Mouse (Mus musculus): ENCODE measurements around the gene Pygo1.

Pygo1 gene

DNA sequence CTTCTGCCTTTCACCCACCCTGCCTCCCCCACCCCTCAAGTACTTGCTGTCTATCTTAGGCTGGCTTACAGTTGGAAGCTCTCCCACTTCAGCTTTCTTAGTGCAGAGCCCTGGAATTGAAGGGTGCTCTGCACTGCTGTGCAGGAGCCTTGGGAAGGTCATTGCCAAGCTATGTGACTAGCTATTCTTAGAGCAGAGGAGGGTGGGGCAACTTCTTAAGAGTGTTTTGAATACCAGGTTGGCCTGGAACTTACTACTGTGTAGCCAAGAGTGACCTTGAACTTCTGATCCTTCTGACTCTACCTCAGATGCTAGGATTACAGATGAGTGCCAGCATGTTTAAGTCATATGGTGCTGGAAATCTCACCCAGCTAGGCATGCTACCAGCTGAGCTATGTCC, 70.7 kb downstream of the Pygo1 start:
- no peak for DNase-seq (ENCODE audit: low read depth)

DNA sequence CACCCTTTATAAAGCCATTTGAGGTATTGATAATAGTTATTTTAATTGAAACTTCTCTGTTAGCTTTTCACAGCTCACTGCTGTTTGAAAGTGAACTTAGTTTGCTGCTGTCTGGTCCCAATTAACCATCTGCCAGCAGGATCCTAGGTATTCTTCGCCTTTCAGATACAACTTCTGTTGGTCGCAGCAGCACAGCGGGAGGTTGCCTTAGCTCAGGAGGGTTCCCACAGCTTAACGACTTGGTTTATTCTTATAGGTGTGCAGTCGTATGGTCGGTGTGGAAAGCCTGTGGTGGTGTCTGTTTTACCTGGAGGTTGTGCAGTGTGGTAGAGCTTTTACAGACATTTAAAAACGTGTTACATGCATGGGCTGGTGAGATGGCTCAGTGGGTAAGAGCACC, 71.4 kb downstream of the Pygo1 start:
- DNase-seq (ENCODE audit: low read depth) = no peak

DNA sequence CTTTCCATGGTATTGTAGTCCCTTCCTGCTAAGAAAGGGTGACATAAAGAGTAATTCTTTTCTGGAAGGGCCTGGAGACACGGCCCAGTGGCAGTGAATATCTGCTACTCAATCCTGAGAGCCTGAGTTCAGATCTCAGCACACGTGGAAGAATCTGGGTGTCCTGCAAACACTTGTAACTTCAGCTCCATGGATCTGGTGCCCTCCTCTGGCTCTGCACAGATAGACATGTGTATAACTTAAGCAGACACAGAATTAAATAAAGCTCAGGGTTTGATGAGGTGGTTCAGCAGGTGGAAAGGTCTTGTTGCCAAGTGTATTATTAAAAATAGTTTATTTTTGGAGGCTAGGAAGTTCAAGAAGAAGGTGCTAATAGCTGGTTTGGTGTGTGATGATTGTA, 75.0 kb downstream of the Pygo1 start:
- no peak for DNase-seq (ENCODE audit: low read depth)

DNA sequence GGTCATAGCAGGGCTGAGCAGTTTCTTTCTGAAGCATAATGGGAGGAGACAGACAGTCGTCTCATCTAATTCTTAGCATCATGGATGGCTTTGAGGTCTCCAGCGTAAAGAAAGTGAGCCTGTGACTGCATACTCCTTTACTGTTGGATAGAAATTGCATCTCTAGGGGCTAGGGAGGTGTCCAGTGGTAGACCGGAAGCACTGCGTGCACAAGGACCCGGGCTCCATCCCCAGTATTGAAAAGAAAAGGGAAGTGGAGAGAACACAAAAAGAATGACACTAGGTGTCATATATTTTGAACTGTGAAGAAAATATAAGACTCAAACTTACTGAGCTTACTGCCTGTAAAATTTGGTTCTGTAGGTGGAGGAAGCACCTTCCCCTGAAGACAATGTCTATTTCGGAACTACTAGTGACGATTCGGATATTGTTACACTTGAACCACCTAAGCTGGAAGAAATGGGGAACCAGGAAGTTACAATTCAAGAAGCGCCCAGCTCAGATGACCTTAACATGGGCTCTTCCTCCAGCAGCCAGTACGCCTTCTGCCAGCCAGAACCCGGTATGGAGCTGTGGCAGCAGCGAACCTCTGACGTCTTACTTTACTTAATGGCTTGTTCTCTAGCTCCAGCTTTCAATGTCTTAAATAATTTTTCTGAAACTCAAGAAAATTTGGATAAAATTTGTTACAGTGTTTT, 76.0 kb downstream of the Pygo1 start:
- DNase-seq (ENCODE audit: low read depth) = no peak

Data from c-Kit-positive CD71-positive TER-119-negative erythroid progenitor cells, embryonic 14.5 days (primary cell).